ENCODE assay signal across 18 mouse cellular contexts in genomic region chr2:122826302-122826701, GRCm38 (mm10).
DNase-seq lines count a peak whose midpoint lies in the region; ATAC-seq and TF ChIP-seq lines count a peak whose summit lies in the region.
"Had no signal": no experiment of that assay in that cellular context is flagged by ENCODE, and none has a peak within 500 bp of the region (broad histone marks: within the 10 kb centered on the region; RNA-seq: fewer than 3 reads in every experiment).

No protein-coding gene starts in this region.

- H3K27me3 ChIP-seq in embryonic facial prominence, embryonic 14.5 days (replicated peaks; ENCODE audit: control insufficient read depth, insufficient read depth, low read length): no peaks in the 10 kb centered on the region
- H3K27me3 ChIP-seq in embryonic facial prominence, embryonic 10.5 days (replicated peaks; ENCODE audit: low read depth, poor library complexity, severe bottlenecking): no peaks in the 10 kb centered on the region
- no peaks in the 10 kb centered on the region for H3K27me3 ChIP-seq in midbrain, postnatal 0 days (ENCODE audit: insufficient read depth, low read length)
- H3K27me3 ChIP-seq: embryonic facial prominence, embryonic 13.5 days; forebrain, embryonic 15.5 days had no signal

- no peak overlapping the region for H3K9ac ChIP-seq in embryonic facial prominence, embryonic 14.5 days (ENCODE audit: low read depth, low read length)
- no peak overlapping the region for H3K9ac ChIP-seq in midbrain, postnatal 0 days (replicated peaks; ENCODE audit: low read length, poor library complexity, severe bottlenecking)
- H3K9ac ChIP-seq: embryonic facial prominence, embryonic 13.5 days; forebrain, embryonic 15.5 days; liver, embryonic 14.5 days had no signal

- peak; percentile 73 for TF ChIP-seq CTCF in layer of hippocampus, adult 2 months (conservative IDR thresholded peaks at IDR 0.05)
- TF ChIP-seq CTCF in midbrain, postnatal 0 days (IDR thresholded peaks at IDR 0.05): peak; percentile 72

- no peak overlapping the region for H3K4me3 ChIP-seq in embryonic facial prominence, embryonic 14.5 days (ENCODE audit: low read depth, low read length)
- H3K4me3 ChIP-seq in embryonic facial prominence, embryonic 10.5 days: no peak overlapping the region
- no peak overlapping the region for H3K4me3 ChIP-seq in layer of hippocampus, adult 2 months
- no peak overlapping the region for H3K4me3 ChIP-seq in midbrain, postnatal 0 days (ENCODE audit: low read depth, low read length)
- H3K4me3 ChIP-seq: embryonic facial prominence, embryonic 13.5 days; forebrain, embryonic 15.5 days; myocyte had no signal

- peak; percentile 38 for DNase-seq in embryonic facial prominence, embryonic 14.5 days (ENCODE audit: low spot score)
- DNase-seq in embryonic facial prominence, embryonic 10.5 days (ENCODE audit: low spot score): no peak
- DNase-seq in layer of hippocampus, adult 2 months (ENCODE audit: low spot score in 2 of 2): peak in 1 of 2 experiments; percentile 12
- no peak for DNase-seq in layer of hippocampus, postnatal 10 days (ENCODE audit: low spot score in 2 of 2)
- peak; percentile 22 for DNase-seq in brain, embryonic 18.5 days (ENCODE audit: low read depth, low spot score)
- peak; percentile 81 for DNase-seq in midbrain, postnatal 0 days (ENCODE audit: low spot score)
- no peak for DNase-seq in gastrocnemius, adult 18-20 months (ENCODE audit: low spot score)
- DNase-seq in spleen, postnatal 36 days (ENCODE audit: low spot score in 2 of 2): no peak
- DNase-seq: adrenal gland, adult 8-10 months; cerebellum, postnatal 14 days; gastrocnemius, postnatal 14 days; heart, postnatal 4 days; lung, postnatal 4 days had no signal

- no peaks in the 10 kb centered on the region for H3K36me3 ChIP-seq in embryonic facial prominence, embryonic 14.5 days (ENCODE audit: control insufficient read depth, insufficient read depth, low read length)
- no peaks in the 10 kb centered on the region for H3K36me3 ChIP-seq in embryonic facial prominence, embryonic 10.5 days (replicated peaks)
- no peaks in the 10 kb centered on the region for H3K36me3 ChIP-seq in midbrain, postnatal 0 days (ENCODE audit: insufficient read depth, low read length)
- H3K36me3 ChIP-seq: embryonic facial prominence, embryonic 13.5 days; forebrain, embryonic 15.5 days had no signal

- no peaks in the 10 kb centered on the region for H3K9me3 ChIP-seq in embryonic facial prominence, embryonic 14.5 days (ENCODE audit: control insufficient read depth, low read length)
- H3K9me3 ChIP-seq in embryonic facial prominence, embryonic 10.5 days: no peaks in the 10 kb centered on the region
- no peaks in the 10 kb centered on the region for H3K9me3 ChIP-seq in midbrain, postnatal 0 days (ENCODE audit: low read length)
- H3K9me3 ChIP-seq: embryonic facial prominence, embryonic 13.5 days; forebrain, embryonic 15.5 days had no signal

- H3K27ac ChIP-seq in embryonic facial prominence, embryonic 14.5 days (replicated peaks; ENCODE audit: low read depth, low read length): no peak overlapping the region
- no peak overlapping the region for H3K27ac ChIP-seq in embryonic facial prominence, embryonic 10.5 days (replicated peaks)
- no peak overlapping the region for H3K27ac ChIP-seq in layer of hippocampus, adult 2 months
- H3K27ac ChIP-seq in midbrain, postnatal 0 days (ENCODE audit: low read depth, low read length): no peak overlapping the region
- H3K27ac ChIP-seq: embryonic facial prominence, embryonic 13.5 days; forebrain, embryonic 15.5 days; liver, embryonic 14.5 days had no signal

- WGBS in embryonic facial prominence, embryonic 14.5 days: 58% methylated on average over 3 of the region's 3 CpGs
- 78% methylated on average over 3 of the region's 3 CpGs for WGBS in embryonic facial prominence, embryonic 10.5 days
- 39% methylated on average over 3 of the region's 3 CpGs for whole genome bisulfite sequencing in midbrain, postnatal 0 days

- H3K4me2 ChIP-seq in embryonic facial prominence, embryonic 14.5 days (ENCODE audit: low read depth, low read length): no peak overlapping the region
- H3K4me2 ChIP-seq in midbrain, postnatal 0 days (ENCODE audit: low read depth, low read length, poor library complexity, severe bottlenecking): no peak overlapping the region
- H3K4me2 ChIP-seq: heart, embryonic 11.5 days had no signal

- no peak for ATAC-seq in embryonic facial prominence, embryonic 14.5 days (ENCODE audit: low read depth)
- ATAC-seq in midbrain, postnatal 0 days (ENCODE audit: low FRiP score): no peak

- H3K4me1 ChIP-seq in embryonic facial prominence, embryonic 14.5 days (ENCODE audit: control insufficient read depth, insufficient read depth, low read length): peaks cover 6% of the 10 kb centered on the region; the same call in 1 of the 2 replicates
- H3K4me1 ChIP-seq in embryonic facial prominence, embryonic 10.5 days: peaks cover 6% of the 10 kb centered on the region; the same call in 1 of the 2 replicates
- H3K4me1 ChIP-seq in midbrain, postnatal 0 days (ENCODE audit: insufficient read depth, low read length): no peaks in the 10 kb centered on the region; the same call in 1 of the 2 replicates

Comparison
In these comparisons a context has a peak if more than half of its experiments do, and no peak if none do; other contexts are left out.
1. DNase-seq: peak in embryonic facial prominence, embryonic 14.5 days (single experiment), brain, embryonic 18.5 days (single experiment) and midbrain, postnatal 0 days (single experiment); none in embryonic facial prominence, embryonic 10.5 days (single experiment), layer of hippocampus, postnatal 10 days (0 of 2), gastrocnemius, adult 18-20 months (single experiment) and spleen, postnatal 36 days (0 of 2).